Mouse (Mus musculus): ENCODE measurements around the gene Zdhhc8.

Gene Zdhhc8

DNA sequence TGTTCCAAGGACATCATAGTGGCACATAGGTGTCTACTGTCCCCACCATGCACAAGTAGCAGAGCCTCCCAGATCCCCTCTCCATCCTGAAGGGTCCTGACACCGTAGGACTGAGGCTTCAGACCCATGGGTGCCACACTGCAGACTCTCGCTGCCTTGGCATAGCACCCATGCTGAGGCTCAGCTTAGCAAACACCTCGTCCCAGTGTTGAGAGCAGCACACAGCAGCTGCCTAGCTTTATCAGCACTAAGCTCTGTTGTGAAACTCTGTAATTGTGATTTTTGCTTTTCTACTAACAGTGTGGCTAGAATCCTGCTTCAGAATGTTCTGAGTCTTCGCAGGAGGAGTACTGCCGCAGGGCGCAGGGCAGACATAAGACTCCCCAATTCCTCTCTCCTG lies 37.1 kb downstream of the Zdhhc8 start:
- WGBS = 64% methylated on average over 6 of the region's 6 CpGs

DNA sequence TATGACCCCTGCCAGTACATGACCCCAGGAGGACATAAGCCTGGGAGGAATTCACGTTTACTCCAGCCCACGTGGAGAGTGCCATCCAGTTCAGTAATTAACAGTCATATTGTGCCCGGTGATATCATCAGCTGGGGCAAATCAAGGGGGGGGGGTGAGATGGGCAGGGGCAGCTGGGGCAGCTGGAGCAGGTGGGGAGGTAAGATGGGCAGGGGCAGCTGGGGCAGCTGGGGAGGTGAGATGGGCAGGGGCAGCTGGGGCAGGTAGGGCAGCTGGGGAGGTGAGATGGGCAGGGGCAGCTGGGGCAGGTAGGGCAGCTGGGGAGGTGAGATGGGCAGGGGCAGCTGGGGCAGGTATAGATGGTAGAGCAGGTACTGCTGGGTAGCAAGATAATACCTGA lies 39.4 kb downstream of the Zdhhc8 start:
- 22% methylated on average over 3 of the region's 3 CpGs for WGBS

DNA sequence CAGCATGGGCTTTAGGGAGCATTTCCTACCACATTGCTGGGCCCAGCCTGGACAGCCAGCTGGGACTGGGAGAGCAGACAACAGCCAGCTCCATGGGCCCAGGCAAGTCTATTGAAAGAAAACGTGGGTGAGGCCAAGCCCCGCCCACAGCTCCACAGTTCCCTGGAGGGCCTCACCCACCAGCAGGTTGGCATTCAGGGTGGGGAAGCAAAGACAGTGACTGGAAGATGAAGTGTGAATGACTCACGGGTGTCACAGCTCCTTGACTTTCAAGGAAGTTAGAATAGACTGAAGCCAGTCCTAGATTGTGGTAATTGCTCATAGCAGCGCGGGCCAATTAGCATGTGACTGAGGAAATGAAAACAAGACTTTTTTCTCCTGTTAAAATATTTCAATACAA lies 39.9 kb downstream of the Zdhhc8 start:
- whole genome bisulfite sequencing = 13% methylated on average over 5 of the region's 5 CpGs

DNA sequence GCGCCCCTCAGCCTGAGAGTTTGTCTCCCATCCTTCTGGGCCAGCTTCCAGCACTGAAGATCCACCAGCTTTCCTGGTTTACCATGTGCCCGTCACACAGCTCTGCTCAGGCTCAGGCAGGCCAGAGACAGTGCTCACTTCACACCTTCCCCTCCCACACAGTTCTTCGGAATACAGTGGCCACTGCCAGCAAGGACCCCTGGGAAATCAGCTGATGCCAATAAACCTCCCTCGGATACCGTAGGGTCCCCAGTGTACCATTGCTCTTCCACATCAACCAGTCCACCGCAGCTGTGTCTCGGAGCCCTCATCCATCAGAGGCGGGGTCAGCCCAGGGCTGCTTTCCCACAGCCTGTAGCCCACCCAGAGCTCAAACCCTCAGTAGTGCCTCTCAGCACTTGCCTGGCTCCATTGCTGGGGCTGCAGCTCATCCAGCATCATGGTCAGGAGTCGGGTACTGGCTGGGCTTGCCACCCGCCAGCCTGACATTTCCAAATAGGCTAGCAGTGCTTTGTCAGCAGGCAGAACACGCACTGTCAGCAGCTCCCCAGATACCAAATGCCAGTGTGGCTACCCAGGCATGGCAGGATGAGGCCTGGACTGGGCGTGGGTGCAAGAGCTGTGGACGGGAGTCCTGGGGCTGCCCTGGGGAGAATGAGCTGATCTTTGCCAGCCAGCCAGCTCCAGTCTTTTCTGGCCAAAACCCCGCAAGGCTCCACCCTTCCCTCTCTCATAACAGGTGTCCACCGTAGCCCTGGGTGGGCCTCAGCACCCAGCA lies 40.5 kb downstream of the Zdhhc8 start:
- 47% methylated on average over 15 of the region's 15 CpGs for WGBS

DNA sequence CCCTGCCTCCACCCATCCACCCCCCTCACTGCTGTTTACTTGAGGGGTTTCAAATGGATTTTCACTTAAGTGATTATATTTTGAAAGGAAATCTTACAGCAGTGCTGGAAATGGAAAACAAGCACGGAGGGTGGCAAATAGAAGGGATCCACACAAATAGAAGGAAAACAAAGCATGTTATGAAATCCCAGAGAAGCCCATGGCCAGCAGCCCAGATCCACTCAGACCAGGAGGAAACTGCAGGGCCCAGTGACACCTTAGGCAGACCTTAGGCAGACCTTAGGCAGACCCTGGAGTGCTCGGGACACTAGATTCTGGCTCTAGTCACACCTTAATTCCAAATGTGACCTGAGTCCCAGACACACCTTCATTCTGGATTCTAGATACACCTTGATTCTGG lies 43.9 kb downstream of the Zdhhc8 start:
- WGBS = 56% methylated on average over 2 of the region's 2 CpGs

DNA sequence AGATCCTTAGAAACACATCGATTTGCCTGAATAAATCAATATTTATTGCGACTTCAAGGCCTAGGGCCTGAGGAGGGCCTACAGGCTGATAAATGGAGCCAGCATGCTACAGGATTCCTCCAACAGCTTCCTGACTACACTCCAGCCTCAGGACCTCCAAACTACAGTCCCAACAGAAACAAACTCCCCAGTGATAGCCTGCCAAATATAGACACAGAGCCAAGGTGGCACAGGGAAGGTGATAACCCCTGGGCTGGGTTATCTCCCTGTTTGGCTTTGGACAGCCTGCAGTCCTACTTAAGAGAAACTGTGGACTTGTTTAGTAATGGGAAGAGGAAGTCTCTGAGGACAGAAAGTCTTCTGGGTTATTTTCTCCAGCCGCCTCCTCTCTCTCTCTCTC lies 47.7 kb downstream of the Zdhhc8 start:
- 85% methylated on average over 3 of the region's 3 CpGs for WGBS

DNA sequence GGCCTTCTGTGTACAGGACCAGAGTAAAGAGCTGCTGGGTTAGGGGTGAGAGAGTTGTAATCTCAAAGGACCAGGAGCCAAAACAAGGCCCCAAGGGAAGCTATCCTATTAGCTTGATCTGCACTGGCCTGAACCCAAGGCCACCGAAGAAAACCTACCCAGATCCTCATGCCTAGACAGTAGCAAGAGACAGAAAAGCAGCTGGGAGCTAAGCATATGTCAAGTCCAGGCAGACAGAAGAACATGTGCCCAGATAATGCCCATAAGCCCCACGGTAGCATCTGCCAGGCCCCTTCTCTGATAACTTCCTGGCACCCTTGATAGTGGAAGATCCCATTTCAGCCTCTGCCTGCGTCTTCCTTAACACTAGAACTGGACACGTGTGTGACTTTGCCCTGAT lies 48.1 kb downstream of the Zdhhc8 start:
- 89% methylated on average over 4 of the region's 4 CpGs for WGBS

DNA sequence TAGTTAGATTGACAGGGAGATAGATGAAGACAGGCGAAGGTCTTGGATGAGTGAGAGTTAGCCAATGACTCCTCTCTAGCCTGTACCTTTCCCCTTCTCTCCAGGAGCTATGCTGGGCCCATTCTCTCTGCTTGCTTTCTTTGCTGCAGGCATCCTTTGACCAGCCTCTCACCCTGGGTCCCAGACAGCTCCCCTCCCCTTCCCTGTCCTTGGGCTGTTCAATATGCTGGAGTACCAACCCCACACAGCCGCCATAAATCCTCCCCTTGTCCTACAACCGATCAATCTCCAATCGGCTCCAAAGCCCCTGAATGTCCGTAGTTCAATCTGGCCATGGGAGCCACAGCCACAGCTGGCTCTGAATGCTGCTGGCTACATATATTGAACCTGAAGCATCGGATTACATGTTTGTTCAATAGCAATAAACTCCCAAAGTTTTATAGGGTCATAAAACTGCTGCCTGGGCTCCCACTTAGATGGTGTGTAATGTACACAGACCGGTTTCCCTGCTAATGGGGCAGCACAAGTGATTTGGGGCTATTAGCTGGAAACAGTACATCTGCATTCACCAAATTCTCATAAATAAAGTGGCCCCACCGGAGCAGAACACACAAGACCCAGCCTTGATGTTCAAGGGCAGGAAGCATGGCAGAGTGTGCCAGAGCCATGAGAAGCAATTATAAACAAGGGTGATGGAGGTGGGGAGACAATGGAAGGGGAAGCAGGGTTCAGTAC lies 49.1 kb downstream of the Zdhhc8 start:
- 90% methylated on average over 8 of the region's 8 CpGs for WGBS

DNA sequence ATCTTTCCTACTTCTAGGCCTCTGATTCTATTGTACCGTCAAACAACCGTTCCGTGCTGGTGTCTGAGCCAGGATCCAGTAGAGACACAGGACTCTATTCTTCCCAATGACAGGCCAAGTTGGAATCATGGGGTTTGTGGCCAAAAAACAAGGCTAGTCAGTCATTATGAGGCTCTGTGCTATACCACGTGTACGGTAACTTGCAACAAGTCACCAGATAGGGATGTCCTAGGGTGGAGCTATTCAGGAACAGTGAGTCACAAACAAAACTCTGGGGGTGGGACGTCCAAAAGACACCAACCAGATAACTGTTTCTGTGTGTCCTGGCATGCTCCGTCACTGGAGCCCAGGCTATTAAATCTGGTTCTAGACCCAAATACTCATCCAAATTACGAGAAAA lies 52.2 kb downstream of the Zdhhc8 start:
- WGBS = 68% methylated on average over 8 of the region's 8 CpGs

DNA sequence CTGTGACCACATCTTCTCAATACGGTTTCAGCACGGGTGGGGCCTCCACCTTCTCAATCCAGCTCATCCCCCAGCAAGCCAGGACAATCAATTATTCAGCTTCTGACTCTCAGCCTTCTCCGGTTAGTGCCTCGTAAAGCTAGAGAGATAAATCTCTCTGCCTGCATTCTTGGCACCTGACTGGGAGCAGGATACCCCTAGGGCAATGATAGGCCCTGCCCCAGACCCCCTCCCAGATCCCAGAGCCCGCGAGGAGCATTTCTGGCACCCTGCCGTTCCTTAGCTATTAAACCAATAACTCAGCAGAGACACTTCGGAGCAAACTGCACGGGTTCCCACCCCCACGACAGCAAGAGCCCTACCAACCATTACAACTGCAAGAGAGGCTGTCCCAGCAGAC lies 53.5 kb downstream of the Zdhhc8 start:
- 73% methylated on average over 10 of the region's 10 CpGs for WGBS

DNA sequence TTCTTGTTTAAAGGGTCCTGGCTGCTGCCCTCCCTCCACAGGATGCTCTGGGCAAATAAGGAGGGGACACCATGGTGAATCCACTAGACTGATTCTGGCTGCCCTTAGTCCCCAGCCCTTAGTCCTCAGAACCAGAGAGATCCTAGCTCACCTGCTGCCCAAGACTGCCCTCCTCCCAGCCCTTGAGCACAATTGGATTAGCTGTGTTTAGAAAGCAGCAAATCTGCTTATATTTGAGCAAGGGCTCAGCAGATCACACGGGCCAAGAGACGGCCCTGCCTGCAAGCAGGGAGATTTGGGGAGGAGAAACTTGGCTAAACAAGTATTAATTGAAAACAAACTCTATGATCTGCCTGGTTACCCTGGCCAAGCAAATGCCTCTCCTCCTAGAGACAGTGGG lies 55.3 kb downstream of the Zdhhc8 start:
- WGBS = 71% methylated on average over 2 of the region's 2 CpGs

DNA sequence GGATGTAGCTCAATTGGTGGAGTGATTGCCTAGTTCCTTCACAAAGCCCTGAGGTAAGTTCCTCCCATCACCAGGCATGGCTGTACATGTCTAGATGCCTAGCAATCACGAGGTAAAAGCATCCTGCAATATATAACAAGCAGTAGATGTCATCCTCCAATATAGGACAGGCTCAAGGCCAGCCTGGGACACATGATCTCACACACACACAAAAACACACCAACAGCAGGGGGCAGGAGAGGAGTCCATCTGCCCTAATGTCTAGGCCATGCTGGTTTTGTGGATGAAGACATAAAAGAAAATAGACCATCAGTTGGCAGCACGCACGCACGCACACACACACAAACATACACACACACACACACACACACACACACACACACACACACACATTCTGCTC lies 58.2 kb downstream of the Zdhhc8 start:
- 77% methylated on average over 4 of the region's 4 CpGs for WGBS

DNA sequence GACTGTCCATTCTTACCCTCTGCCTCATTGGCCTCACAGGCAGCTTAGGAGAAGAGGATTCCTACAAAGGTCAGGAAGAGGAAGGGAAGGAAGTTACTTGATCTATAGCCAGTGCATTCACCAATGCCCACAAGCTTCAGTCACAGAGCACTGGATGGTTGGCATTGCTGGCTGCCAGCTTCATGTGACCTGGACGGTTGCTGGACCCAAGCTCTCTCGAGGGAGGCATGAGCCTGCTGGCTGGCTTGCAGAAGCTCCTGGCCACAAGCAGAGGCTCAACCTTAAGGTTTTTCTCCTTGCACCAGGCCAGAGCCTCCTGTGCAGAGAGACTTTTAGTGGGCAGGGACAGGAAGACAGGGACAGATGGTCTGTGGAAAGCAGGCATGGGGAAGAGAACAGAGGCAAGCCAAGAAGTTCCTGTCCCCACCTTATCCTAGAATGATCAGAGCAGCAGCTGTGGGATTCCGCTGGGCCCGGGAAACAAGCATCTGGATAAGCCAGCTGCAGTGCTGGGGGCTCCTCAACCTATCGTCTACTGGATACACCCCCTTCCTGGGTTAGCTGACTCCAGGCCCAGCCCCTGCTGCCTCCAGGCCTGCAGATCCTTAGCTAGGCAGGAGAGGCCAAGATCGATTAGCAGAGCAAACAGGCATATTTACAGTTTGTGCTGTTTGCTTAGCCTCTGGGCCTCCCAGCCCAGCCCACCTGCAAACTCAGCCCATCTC lies 59.0 kb downstream of the Zdhhc8 start:
- 37% methylated on average over 6 of the region's 6 CpGs for WGBS

DNA sequence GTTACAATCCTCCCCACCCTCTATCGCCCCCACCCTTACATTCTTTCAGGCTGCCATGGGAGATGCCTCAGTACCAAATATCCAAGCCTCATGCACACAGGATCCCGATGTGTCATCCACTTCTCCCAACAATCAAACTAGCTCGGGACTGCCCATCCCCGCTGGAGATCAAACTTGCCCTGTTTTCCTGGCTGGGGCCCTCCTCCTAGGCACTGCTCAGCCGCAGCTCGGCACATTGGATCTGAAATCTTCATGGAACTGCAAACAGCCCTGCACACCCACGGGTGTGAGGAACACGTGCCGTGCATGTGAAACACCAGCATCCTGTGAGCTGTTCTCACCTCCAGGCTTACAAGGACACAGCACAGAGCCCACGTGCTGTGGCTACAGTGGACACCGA lies 61.1 kb downstream of the Zdhhc8 start:
- WGBS = 41% methylated on average over 11 of the region's 11 CpGs

DNA sequence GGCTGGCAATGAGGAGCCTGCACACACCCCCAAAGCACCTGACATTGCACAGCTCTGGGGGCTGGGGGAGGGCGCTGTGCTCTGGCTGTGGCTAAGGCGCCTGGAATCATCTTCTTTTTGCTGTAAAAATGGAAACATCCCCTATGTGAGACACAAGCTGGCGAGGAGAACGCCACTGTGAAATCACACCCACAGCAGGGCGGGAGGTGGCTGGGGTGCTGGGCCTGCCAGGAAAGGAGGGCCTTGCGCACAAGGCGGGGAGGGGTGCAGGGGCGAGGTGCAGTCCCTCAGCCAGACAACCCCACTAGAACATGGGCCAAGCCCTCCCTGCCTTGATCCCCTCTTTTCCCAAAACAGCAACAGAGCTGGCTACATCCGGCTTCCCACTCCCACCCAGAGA lies 61.7 kb downstream of the Zdhhc8 start:
- 51% methylated on average over 9 of the region's 9 CpGs for WGBS

DNA sequence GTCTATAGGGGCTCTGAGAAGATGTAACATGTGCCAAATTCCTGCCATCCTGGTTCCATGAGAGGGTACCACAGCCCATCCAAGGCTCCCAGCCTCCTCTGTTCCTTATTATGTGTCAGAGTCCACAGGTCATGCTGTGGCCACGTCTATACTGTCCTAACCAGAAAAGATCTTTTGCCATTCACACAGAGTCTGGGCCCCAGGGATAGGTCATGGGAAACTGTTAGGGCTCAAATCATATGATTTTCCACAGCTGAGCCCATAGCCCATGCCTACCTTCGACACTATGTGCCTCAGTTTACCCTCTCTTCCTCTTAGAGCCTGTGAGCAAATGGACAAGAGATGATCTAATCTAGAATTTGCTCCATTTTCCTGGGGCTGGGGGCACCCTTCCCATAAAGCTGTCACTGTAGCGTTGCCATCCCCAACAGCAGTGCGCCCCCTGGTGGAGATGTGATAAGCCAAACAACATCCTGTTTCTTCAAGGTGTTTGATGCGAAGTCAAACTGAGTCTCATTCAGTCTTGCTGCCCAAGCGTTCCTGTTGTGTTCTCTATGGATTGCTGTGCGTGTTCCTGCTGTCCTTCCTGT lies 62.6 kb downstream of the Zdhhc8 start:
- 13% methylated on average over 7 of the region's 7 CpGs for WGBS

All from cerebral cortex, adult 2 months (tissue).